Mouse (Mus musculus) ES-E14 (cell line): ENCODE measurements around the gene Nectin2. TPM values are rescaled to one million over a fixed set of nuclear protein-coding genes. Genes with fewer than 3 reads are reported as not detected.

ENCODE experiments used
- DNase-seq: peaks from one replicate; pipeline ENCODE4 v3.0.0-alpha.2; 2013; ENCODE audit warnings: low read depth, low spot score
- H3K27ac ChIP-seq: 2 replicates; pipeline ENCODE4 v1.5.1; 2012; ENCODE audit warnings: low read depth, mild to moderate bottlenecking, low read length, moderate library complexity, mixed read lengths; ENCODE audit not compliant: poor library complexity, insufficient read depth, severe bottlenecking
- H3K36me3 ChIP-seq: 2 replicates; pipeline ENCODE4 v1.6.1; 2012; ENCODE audit warnings: mild to moderate bottlenecking, low read length, moderate library complexity, mixed read lengths; ENCODE audit not compliant: control insufficient read depth, poor library complexity, insufficient read depth, severe bottlenecking
- H3K4me1 ChIP-seq, 2 experiments: fragments of 150-350 bp in 1 of 2; sonication (generic) in 1 of 2; 2 replicates each; pipeline ENCODE4 v1.6.1; 2012; ENCODE audit warnings: low read length in 2 of 2, mild to moderate bottlenecking in 1 of 2, mixed read lengths in 1 of 2; ENCODE audit not compliant: control insufficient read depth in 2 of 2, insufficient read depth in 2 of 2, poor library complexity in 1 of 2
- H3K4me3 ChIP-seq, 2 experiments: fragments of 150-350 bp in 1 of 2; sonication (generic) in 1 of 2; 2 replicates each; pipeline ENCODE4 v1.5.1; 2012; ENCODE audit warnings: low read length in 2 of 2, low read depth in 1 of 2, mild to moderate bottlenecking in 1 of 2, mixed read lengths in 1 of 2; ENCODE audit not compliant: insufficient read depth in 1 of 2, poor library complexity in 1 of 2, severe bottlenecking in 1 of 2
- H3K9ac ChIP-seq: 2 replicates; pipeline ENCODE4 v1.6.1; 2012; ENCODE audit warnings: low read depth, mild to moderate bottlenecking, low read length, mixed read lengths; ENCODE audit not compliant: poor library complexity, insufficient read depth, severe bottlenecking
- H3K9me3 ChIP-seq: fragments of 150-350 bp; sonication (generic); 2 replicates; pipeline ENCODE4 v1.6.1; 2012; ENCODE audit warnings: low read depth, mild to moderate bottlenecking, low read length; ENCODE audit not compliant: control insufficient read depth, insufficient read depth
- CHD2 ChIP-seq: IDR thresholded peaks from 2 replicates; pipeline ENCODE4 v1.6.1; 2014; ENCODE audit warnings: mild to moderate bottlenecking, low read depth, low read length, inconsistent platforms
- HCFC1 ChIP-seq: IDR thresholded peaks from 2 replicates; pipeline ENCODE4 v1.6.1; 2012; ENCODE audit warnings: low read length, inconsistent platforms, borderline replicate concordance; ENCODE audit not compliant: insufficient read depth
- MAFK ChIP-seq: IDR thresholded peaks from 2 replicates; pipeline ENCODE4 v1.6.1; 2014; ENCODE audit warnings: mild to moderate bottlenecking, low read depth, low read length, inconsistent platforms; ENCODE audit not compliant: insufficient read depth
- ZC3H11A ChIP-seq: IDR thresholded peaks from 2 replicates; pipeline ENCODE4 v1.6.1; 2012; ENCODE audit warnings: low read depth, mild to moderate bottlenecking, inconsistent platforms, low read length, borderline replicate concordance
- ZNF384 ChIP-seq: IDR thresholded peaks from 2 replicates; pipeline ENCODE4 v1.6.1; 2012; ENCODE audit warnings: low read depth, low read length, inconsistent platforms
- in situ Hi-C, 2 experiments: fragments of 600-800 bp; cut with MboI; formaldehyde crosslinking; loops; one replicate each; pipeline ENCODE4 v1.15.1; 2025; ENCODE audit warnings: low sequenced_read_pairs in 2 of 2, inconsistent platforms in 1 of 2; ENCODE audit not compliant: unreplicated experiment in 2 of 2
- total RNA-seq: library from RNA; depleted of rRNA; stranded (reverse); fragments of 300-350 nt; gene quantifications from 2 replicates; pipeline ENCODE4 v1.2.3, GENCODE M21; 2012

Gene Nectin2
- total RNA-seq, 1 experiment, result 241 TPM

DNA sequence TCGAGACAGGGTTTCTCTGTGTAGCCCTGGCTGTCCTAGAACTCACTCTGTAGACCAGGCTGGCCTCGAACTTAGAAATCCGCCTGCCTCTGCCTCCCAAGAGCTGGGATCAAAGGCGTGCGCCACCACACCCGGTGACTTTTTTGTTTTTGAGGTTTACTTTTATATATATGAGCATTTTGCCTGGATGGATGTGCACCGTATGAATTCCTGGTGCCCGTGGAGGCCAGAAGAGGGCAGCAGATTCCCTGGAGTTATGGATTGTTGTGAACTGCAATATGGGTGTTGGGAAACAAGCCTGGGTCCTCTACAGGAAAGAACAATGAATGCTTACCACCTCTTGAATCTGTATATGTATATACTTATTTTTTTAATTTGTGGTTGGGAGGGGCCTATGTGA, 2.4 kb upstream of the Nectin2 start:
- Histone ChIP-seq H3K4me3 (no peak overlapping the region), H3K36me3 (peaks cover 5% of the 10 kb centered on the region; the same call in 1 of the 2 replicates), H3K4me1 (peaks cover 2 to 22% of the 10 kb centered on the region in 2 experiments), H3K27ac (no peak overlapping the region), H3K9ac (no peak overlapping the region), H3K9me3 (no peaks in the 10 kb centered on the region)
- TF ChIP-seq CHD2 (no peak), MAFK (no peak), HCFC1 (no peak), ZNF384 (no peak), ZC3H11A (0 out of 2 replicates have a peak, but pooled peaks have one; percentile 16)
- in situ Hi-C loops, result loop anchor here in 1 of 2 experiments (10.0 kb wide), 1 partner anchor 62 kb away; no protein-coding TSS in a partner anchor
- DNase-seq, result no peak

DNA sequence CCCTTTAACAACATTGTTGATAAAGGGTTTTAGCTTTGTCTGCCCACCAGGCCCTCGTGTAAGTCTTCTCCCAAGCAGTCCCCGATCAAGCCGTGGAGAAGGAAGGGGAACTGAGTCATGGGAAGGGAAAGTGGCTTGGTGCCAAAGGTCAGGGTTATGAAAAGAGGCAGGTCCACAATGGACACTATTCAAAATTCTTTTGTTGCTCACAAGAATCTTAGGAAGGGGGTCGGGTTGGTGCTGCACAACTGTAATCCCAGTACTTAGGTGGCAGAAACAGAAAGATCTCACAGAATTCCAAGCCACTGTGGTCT, 744 bp upstream of the Nectin2 start:
- in situ Hi-C loops, result loop anchor here in 1 of 2 experiments (10.0 kb wide), 1 partner anchor 64 kb away; no protein-coding TSS in a partner anchor
- no peaks in the 10 kb centered on the region for H3K9me3 ChIP-seq
- H3K36me3 ChIP-seq, result 0 out of 2 replicates have a peak, but pooled peaks cover 2% of the 10 kb centered on the region
- H3K27ac ChIP-seq, result no peak overlapping the region
- peaks cover 7 to 23% of the 10 kb centered on the region in 2 experiments for H3K4me1 ChIP-seq
- no peak overlapping the region for H3K9ac ChIP-seq
- no peak for DNase-seq
- TF ChIP-seq MAFK (no peak), ZNF384 (no peak), HCFC1 (no peak), ZC3H11A (no peak), CHD2 (no peak)
- no peak overlapping the region for H3K4me3 ChIP-seq

DNA sequence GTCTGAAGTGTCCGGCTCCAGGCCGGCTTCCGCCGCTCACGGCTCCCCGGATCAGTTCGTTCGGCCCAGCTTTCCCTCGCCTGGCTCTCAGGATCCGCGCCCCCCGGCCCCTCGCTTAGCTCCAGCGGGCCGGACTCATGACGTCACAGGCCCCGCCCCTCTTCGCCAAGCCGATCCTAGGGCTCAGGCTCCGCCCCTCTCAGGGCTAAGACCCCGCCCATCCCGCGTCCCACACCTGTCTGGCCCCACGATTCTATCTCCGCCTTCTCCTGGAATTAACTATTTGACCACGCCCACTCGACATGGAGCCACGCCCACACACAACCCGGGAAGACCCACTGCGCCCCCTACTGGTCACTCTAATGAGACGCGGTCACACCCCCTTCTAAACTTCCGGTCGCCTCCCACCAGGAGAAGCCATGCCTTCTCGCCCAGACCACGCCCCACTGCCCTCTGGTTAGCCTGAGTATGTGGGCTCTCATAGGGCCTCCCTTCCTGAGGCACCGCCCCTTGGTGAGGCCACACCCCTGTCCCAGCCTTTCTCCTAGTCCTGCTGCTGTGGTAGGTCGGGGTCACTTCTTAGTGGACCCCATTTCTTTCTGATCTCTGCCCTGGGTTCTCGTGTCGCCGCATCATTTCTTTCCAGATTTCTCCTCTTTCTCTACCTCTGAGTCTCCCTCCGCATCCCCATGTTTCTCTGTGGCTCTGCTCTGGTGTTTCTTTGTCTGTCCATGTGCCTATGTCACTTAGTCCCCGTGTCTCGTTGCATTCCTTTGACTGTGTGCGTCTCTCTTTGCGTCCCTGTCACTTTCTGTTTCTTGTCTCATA, 680 bp downstream of the Nectin2 start:
- 0 out of 2 replicates have a peak, but pooled peaks have one; percentile 10 for TF ChIP-seq ZNF384
- 0 out of 2 replicates have a peak, but pooled peaks have one; percentile 41 for TF ChIP-seq HCFC1
- no peak for TF ChIP-seq CHD2
- no peak for TF ChIP-seq MAFK
- TF ChIP-seq ZC3H11A, result no peak
- DNase-seq, result peak; percentile 99

DNA sequence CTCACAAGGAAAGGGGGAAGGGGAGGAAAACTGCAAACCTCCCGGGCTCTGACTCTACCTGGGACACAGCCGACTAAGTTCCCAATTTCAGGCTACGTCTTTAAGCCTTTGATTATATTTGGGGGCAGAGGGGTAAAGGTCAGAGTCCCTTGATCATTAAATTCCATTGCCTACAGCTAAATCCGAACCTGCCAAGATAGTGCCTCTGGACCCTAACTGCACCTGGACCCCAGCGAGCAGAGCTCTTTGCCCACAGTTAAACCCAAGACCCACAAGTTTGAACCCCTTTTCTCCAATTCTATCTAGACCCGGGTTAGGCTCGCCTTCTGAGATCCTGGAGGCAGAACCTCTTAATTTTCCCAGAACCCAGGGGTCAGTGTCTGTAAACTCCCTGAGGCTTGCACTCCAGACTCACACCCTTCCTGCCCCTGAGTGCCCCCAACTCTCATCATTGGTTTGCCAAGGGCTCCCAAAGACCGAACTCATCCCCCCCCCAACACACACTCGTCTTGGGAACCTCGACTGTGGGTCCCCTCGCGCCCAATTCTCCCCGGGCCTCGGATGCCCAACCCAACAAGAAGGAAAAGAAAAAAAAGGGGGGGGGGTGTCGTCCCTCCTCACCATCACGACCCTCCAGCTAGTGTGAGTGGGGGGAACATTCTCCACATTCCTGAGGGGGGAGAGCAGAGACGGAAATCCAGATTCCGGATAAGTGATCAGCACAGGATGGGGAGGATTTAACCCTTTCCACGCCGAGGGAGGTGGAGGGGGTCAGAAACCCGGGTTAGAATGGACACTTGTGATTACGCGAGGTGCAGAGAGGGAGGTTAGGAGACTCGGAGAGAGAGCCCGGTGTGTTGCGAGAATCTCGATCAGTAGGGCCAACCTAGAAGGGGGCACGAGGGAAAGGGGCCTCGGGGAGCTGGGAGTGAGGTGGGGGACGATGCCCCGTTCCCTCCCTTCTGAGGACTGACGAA, 1.8 kb downstream of the Nectin2 start:
- Histone ChIP-seq H3K9me3 (no peaks in the 10 kb centered on the region), H3K9ac (peak overlapping the region; percentile 95), H3K4me1 (peaks cover 11 to 24% of the 10 kb centered on the region in 2 experiments), H3K27ac (peak overlapping the region; percentile 90), H3K4me3 (peak overlapping the region; percentile 94), H3K36me3 (peaks cover 20% of the 10 kb centered on the region)
- no peak for TF ChIP-seq ZC3H11A
- no peak for TF ChIP-seq CHD2
- no peak for TF ChIP-seq MAFK
- no peak for TF ChIP-seq ZNF384
- in situ Hi-C loops, result loop anchor here in 1 of 2 experiments (5.0 kb wide), 2 partner anchors 39 to 124 kb away; no protein-coding TSS in a partner anchor
- DNase-seq, result no peak

More for the DNA sequence above, 680 bp downstream of the Nectin2 start:
- H3K27ac ChIP-seq, result peak overlapping the region; percentile 90
- H3K9ac ChIP-seq, result peak overlapping the region; percentile 95
- H3K36me3 ChIP-seq, result peaks cover 10% of the 10 kb centered on the region; the same call in 1 of the 2 replicates
- H3K4me3 ChIP-seq, result peak overlapping the region; percentile 94
- peaks cover 11 to 25% of the 10 kb centered on the region in 2 experiments for H3K4me1 ChIP-seq
- no peaks in the 10 kb centered on the region for H3K9me3 ChIP-seq
- in situ Hi-C loops, result loop anchor here in 1 of 2 experiments (5.0 to 10.0 kb wide), 3 partner anchors 38 to 123 kb away; no protein-coding TSS in a partner anchor
